Mouse (Mus musculus) liver, embryonic 14.5 days (tissue): ENCODE measurements around the gene Chil1. TPM values are rescaled to one million over a fixed set of nuclear protein-coding genes. Genes with fewer than 3 reads are reported as not detected.

Experiments used
- ATAC-seq: fragments of 200-750 bp; cut with Nextera tagmentation; 2 replicates; pipeline ENCODE4 v1.8.0; 2017; ENCODE audit warnings: moderate number of reproducible peaks, mild to moderate bottlenecking, moderate library complexity; ENCODE audit not compliant: insufficient read depth
- DNase-seq, 3 experiments: peaks; one replicate each; pipeline ENCODE4 v3.0.0-alpha.2; 2012 to 2013; ENCODE audit warnings: low read depth in 3 of 3, low spot score in 3 of 3
- H3K27ac ChIP-seq: fragments of 300-500 bp; sonication (generic); 2 replicates; pipeline ENCODE4 v1.5.1; 2014; ENCODE audit warnings: moderate library complexity, mild to moderate bottlenecking, control low read depth, inconsistent platforms
- H3K27me3 ChIP-seq: fragments of 300-500 bp; sonication (generic); 2 replicates; pipeline ENCODE4 v1.6.1; 2014; ENCODE audit warnings: mild to moderate bottlenecking, low read length, moderate library complexity; ENCODE audit not compliant: control insufficient read depth, insufficient read depth
- H3K36me3 ChIP-seq: fragments of 300-500 bp; sonication (generic); replicated peaks from 2 replicates; pipeline ENCODE4 v1.6.1; 2014; ENCODE audit warnings: low read depth; ENCODE audit not compliant: control insufficient read depth, insufficient read depth
- H3K4me1 ChIP-seq, 2 experiments: fragments of 200-500 bp in 1 of 2; fragments of 300-500 bp in 1 of 2; sonication (generic) in 1 of 2; replicated peaks; 2 replicates each; pipeline ENCODE4 v1.6.1; 2012 to 2014; ENCODE audit warnings: antibody characterized with exemption in 1 of 2, inconsistent platforms in 1 of 2, low read length in 1 of 2; ENCODE audit not compliant: control insufficient read depth in 2 of 2, insufficient read depth in 2 of 2
- H3K4me2 ChIP-seq: fragments of 300-500 bp; sonication (generic); 2 replicates; pipeline ENCODE4 v1.6.1; 2014; ENCODE audit warnings: low read depth, mild to moderate bottlenecking, control low read depth, moderate library complexity
- H3K4me3 ChIP-seq, 2 experiments: fragments of 200-500 bp in 1 of 2; fragments of 300-500 bp in 1 of 2; sonication (generic) in 1 of 2; 2 replicates each; pipeline ENCODE4 v1.5.1; 2012 to 2014; ENCODE audit warnings: low read depth in 2 of 2, low read length in 2 of 2, mild to moderate bottlenecking in 2 of 2, control low read depth in 1 of 2, inconsistent platforms in 1 of 2, moderate library complexity in 1 of 2; ENCODE audit not compliant: insufficient read depth in 1 of 2
- H3K9ac ChIP-seq: fragments of 300-500 bp; sonication (generic); replicated peaks from 2 replicates; pipeline ENCODE4 v1.6.1; 2014; ENCODE audit warnings: mild to moderate bottlenecking, control low read depth, moderate library complexity
- H3K9me3 ChIP-seq: fragments of 300-500 bp; sonication (generic); 2 replicates; pipeline ENCODE4 v1.6.1; 2016; ENCODE audit warnings: low read length, mixed read lengths; ENCODE audit not compliant: control insufficient read depth
- CTCF ChIP-seq: IDR thresholded peaks from 2 replicates; pipeline ENCODE4 v1.5.1; 2016; ENCODE audit warnings: antibody characterized with exemption, low read depth, control low read depth
- EP300 ChIP-seq: IDR thresholded peaks from 2 replicates; pipeline ENCODE4 v1.6.1; 2016; ENCODE audit warnings: antibody characterized with exemption, low read depth
- WGBS: fragments of 180-500 bp; shearing (Covaris S2); extraction: QIAGEN DNeasy Blood & Tissue Kit; methylation state at CpG from one replicate; pipeline ENCODE4 v1.1.7; 2014; ENCODE audit not compliant: insufficient replicate concordance; 5-methylcytosine and 5-hydroxymethylcytosine counted together
- polyA plus RNA-seq, 2 experiments: library from polyadenylated mRNA; depleted of rRNA in 1 of 2; stranded (reverse) in 1 of 2; unstranded in 1 of 2; fragments of >200 nt; fragmentation: Nextera tagmentation in 1 of 2; extraction: Ambion mirVana in 1 of 2; gene quantifications; 2 replicates each; pipeline versions ENCODE4 v1.2.1 to v1.2.3; 2012 to 2014

Gene Chil1
- polyA plus RNA-seq, 2 experiments: 1.3 to 3.7 TPM

DNA sequence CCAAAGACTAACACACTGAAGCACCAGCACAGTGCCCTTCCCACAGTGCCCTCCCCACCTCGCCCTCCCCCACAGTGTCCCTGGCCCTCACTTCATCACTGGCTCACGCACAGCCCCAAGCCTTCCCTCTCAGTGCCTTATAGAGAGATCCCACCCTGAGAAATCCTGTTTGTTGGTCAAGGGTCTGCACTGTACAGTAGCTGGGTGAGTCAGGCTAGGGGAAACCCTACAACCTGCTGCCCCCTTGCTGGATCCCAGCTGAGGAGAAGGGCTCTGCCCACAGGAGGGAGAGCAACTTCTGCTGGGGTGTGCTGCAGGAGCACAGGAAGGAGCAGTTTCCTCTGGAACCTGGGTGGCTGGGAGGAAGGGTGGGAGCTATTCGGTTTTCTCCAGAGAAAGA, 54.2 kb downstream of the Chil1 start:
- peaks cover 30% of the 10 kb centered on the region for H3K27me3 ChIP-seq
- WGBS: 12% methylated on average over 3 of the region's 3 CpGs

GRCm38 (mm10) chr1:134237438-134237837, 55.5 kb downstream of the Chil1 start:
- Histone ChIP-seq H3K9ac (no peak overlapping the region), H3K27ac (no peak overlapping the region), H3K4me3 (no peak overlapping the region), H3K4me2 (no peak overlapping the region), H3K36me3 (no peaks in the 10 kb centered on the region), H3K4me1 (peaks cover 0 to 6% of the 10 kb centered on the region in 2 experiments; a peak in 1 of 4 replicates), H3K27me3 (peaks cover 30% of the 10 kb centered on the region), H3K9me3 (no peaks in the 10 kb centered on the region)
- TF ChIP-seq CTCF (no peak), EP300 (no peak)
- peak; percentile 55; the same call in 1 of the 2 replicates for ATAC-seq
- 59% methylated on average over 3 of the region's 3 CpGs for WGBS
- DNase-seq: no peak

More for the DNA sequence above, 54.2 kb downstream of the Chil1 start:
- H3K9ac ChIP-seq: no peak overlapping the region
- DNase-seq (no peak), ATAC-seq (no peak)
- no peaks in the 10 kb centered on the region for H3K9me3 ChIP-seq
- 0 out of 4 replicates have a peak, but pooled peaks cover 0 to 3% of the 10 kb centered on the region in 2 experiments for H3K4me1 ChIP-seq
- no peak overlapping the region for H3K4me3 ChIP-seq
- H3K27ac ChIP-seq: no peak overlapping the region
- no peaks in the 10 kb centered on the region for H3K36me3 ChIP-seq
- no peak for TF ChIP-seq CTCF
- TF ChIP-seq EP300: no peak
- no peak overlapping the region for H3K4me2 ChIP-seq

Other genes starting within 250 kb of the Chil1 start
- 1.1 TPM in 2 replicates for gene Fmod, start 144.9 kb upstream of the Chil1 start, polyA plus RNA-seq (2012; rRNA removed)
- 1.1 and 1.6 TPM in 2 replicates for gene Fmod, start 144.9 kb upstream of the Chil1 start, polyA plus RNA-seq (2014; fragmentation: Nextera tagmentation; extraction: Ambion mirVana)
- 40.1 and 45.3 TPM in 2 replicates for gene Btg2, start 103.1 kb upstream of the Chil1 start, polyA plus RNA-seq (2012; rRNA removed)
- gene Btg2, start 103.1 kb upstream of the Chil1 start, polyA plus RNA-seq (2014; fragmentation: Nextera tagmentation; extraction: Ambion mirVana): 78.2 and 85.2 TPM in 2 replicates
- gene Chit1, start 70.9 kb upstream of the Chil1 start, polyA plus RNA-seq (2012; rRNA removed): 0.08 and 0.09 TPM in 2 replicates
- gene Chit1, start 70.9 kb upstream of the Chil1 start, polyA plus RNA-seq (2014; fragmentation: Nextera tagmentation; extraction: Ambion mirVana): not detected in 2 replicates
- 0.02 and 0.03 TPM in 2 replicates for gene Mybph, start 11.3 kb downstream of the Chil1 start, polyA plus RNA-seq (2012; rRNA removed)
- not detected in 2 replicates for gene Mybph, start 11.3 kb downstream of the Chil1 start, polyA plus RNA-seq (2014; fragmentation: Nextera tagmentation; extraction: Ambion mirVana)
- 0.13 and 0.19 TPM in 2 replicates for gene Adora1, start 53.3 kb downstream of the Chil1 start, polyA plus RNA-seq (2012; rRNA removed)
- gene Adora1, start 53.3 kb downstream of the Chil1 start, polyA plus RNA-seq (2014; fragmentation: Nextera tagmentation; extraction: Ambion mirVana): 0.06 and 0.10 TPM in 2 replicates
- gene Myog, start 107.8 kb downstream of the Chil1 start, polyA plus RNA-seq (2012; rRNA removed): 0.06 and 0.09 TPM in 2 replicates
- not detected in 2 replicates for gene Myog, start 107.8 kb downstream of the Chil1 start, polyA plus RNA-seq (2014; fragmentation: Nextera tagmentation; extraction: Ambion mirVana)
- 1.2 TPM in 2 replicates for gene Ppfia4, start 150.8 kb downstream of the Chil1 start, polyA plus RNA-seq (2012; rRNA removed)
- 1.1 and 1.8 TPM in 2 replicates for gene Ppfia4, start 150.8 kb downstream of the Chil1 start, polyA plus RNA-seq (2014; fragmentation: Nextera tagmentation; extraction: Ambion mirVana)
- 34.1 and 35.4 TPM in 2 replicates for gene Tmem183a, start 179.8 kb downstream of the Chil1 start, polyA plus RNA-seq (2012; rRNA removed)
- gene Tmem183a, start 179.8 kb downstream of the Chil1 start, polyA plus RNA-seq (2014; fragmentation: Nextera tagmentation; extraction: Ambion mirVana): 49.1 and 59.1 TPM in 2 replicates
- not detected in 2 replicates for gene 4933406M09Rik, start 203.8 kb downstream of the Chil1 start, polyA plus RNA-seq (2012; rRNA removed)
- gene 4933406M09Rik, start 203.8 kb downstream of the Chil1 start, polyA plus RNA-seq (2014; fragmentation: Nextera tagmentation; extraction: Ambion mirVana): not detected in 2 replicates
- 13.0 and 14.9 TPM in 2 replicates for gene Cyb5r1, start 223.4 kb downstream of the Chil1 start, polyA plus RNA-seq (2012; rRNA removed)
- 10.8 and 10.9 TPM in 2 replicates for gene Cyb5r1, start 223.4 kb downstream of the Chil1 start, polyA plus RNA-seq (2014; fragmentation: Nextera tagmentation; extraction: Ambion mirVana)
- gene Adipor1, start 233.2 kb downstream of the Chil1 start, polyA plus RNA-seq (2012; rRNA removed): 56.1 and 59.6 TPM in 2 replicates
- gene Adipor1, start 233.2 kb downstream of the Chil1 start, polyA plus RNA-seq (2014; fragmentation: Nextera tagmentation; extraction: Ambion mirVana): 126 and 134 TPM in 2 replicates